Mouse (Mus musculus): ENCODE data around the gene Gm21083. TPM values are rescaled to one million over a fixed set of nuclear protein-coding genes. Genes with fewer than 3 reads are reported as not detected.
"Not testable (repeated sequence)": the region's sequence is repeated elsewhere in the genome, so short reads cannot be mapped to it uniquely, and the experiment has no call there.

The Gm21083 gene
- polyA plus RNA-seq, 1 experiment from 2014 or later, result not detected

GRCm38 (mm10) chr5:15598831-15599230, 21.7 kb downstream of the Gm21083 start:
- peaks cover 12% of the 10 kb centered on the region for H3K9me3 ChIP-seq
- ATAC-seq (ENCODE audit: insufficient number of reproducible peaks, insufficient read depth, low FRiP score, low TSS enrichment), result peak; percentile 81; the same call in 1 of the 2 replicates
- not testable (repeated sequence) for H3K4me3 ChIP-seq; H3K4me1 ChIP-seq; H3K27me3 ChIP-seq; H3K36me3 ChIP-seq; H3K4me2 ChIP-seq (replicated peaks); H3K27ac ChIP-seq; H3K9ac ChIP-seq

- not testable (repeated sequence) for H3K9ac ChIP-seq
Observed at GRCm38 (mm10) chr5:15600342-15600741, 23.2 kb downstream of the Gm21083 start.

GRCm38 (mm10) chr5:15601481-15601880, 24.3 kb downstream of the Gm21083 start:
- not testable (repeated sequence) for H3K27ac ChIP-seq; H3K36me3 ChIP-seq; H3K9ac ChIP-seq; H3K4me2 ChIP-seq (replicated peaks); H3K4me3 ChIP-seq; H3K4me1 ChIP-seq; H3K27me3 ChIP-seq
- 62% methylated on average over 5 of the region's 5 CpGs for WGBS
- peak; percentile 71; the same call in 1 of the 2 replicates for ATAC-seq (ENCODE audit: insufficient number of reproducible peaks, insufficient read depth, low FRiP score, low TSS enrichment)
- H3K9me3 ChIP-seq, result peaks cover 13% of the 10 kb centered on the region

More at GRCm38 (mm10) chr5:15600342-15600741, 23.2 kb downstream of the Gm21083 start:
- not testable (repeated sequence) for H3K27ac ChIP-seq; H3K4me1 ChIP-seq; H3K4me2 ChIP-seq (replicated peaks); H3K36me3 ChIP-seq; ATAC-seq (ENCODE audit: insufficient number of reproducible peaks, insufficient read depth, low FRiP score, low TSS enrichment); H3K27me3 ChIP-seq; H3K4me3 ChIP-seq
- H3K9me3 ChIP-seq, result peaks cover 12% of the 10 kb centered on the region
- WGBS, result 39% methylated on average over 4 of the region's 4 CpGs

- H3K4me2 ChIP-seq (replicated peaks); H3K27me3 ChIP-seq: not testable (repeated sequence)
- ATAC-seq (ENCODE audit: insufficient number of reproducible peaks, insufficient read depth, low FRiP score, low TSS enrichment), result peak; percentile 73; the same call in 1 of the 2 replicates
Observed at GRCm38 (mm10) chr5:15601960-15602359, 24.8 kb downstream of the Gm21083 start.

GRCm38 (mm10) chr5:15602424-15602947, 25.4 kb downstream of the Gm21083 start:
- not testable (repeated sequence) for H3K36me3 ChIP-seq; H3K4me3 ChIP-seq; H3K4me1 ChIP-seq; ATAC-seq (ENCODE audit: insufficient number of reproducible peaks, insufficient read depth, low FRiP score, low TSS enrichment); H3K27ac ChIP-seq; H3K9ac ChIP-seq; H3K4me2 ChIP-seq (replicated peaks); H3K27me3 ChIP-seq
- peaks cover 18% of the 10 kb centered on the region for H3K9me3 ChIP-seq
- WGBS, result 61% methylated on average over 3 of the region's 3 CpGs

More at GRCm38 (mm10) chr5:15601960-15602359, 24.8 kb downstream of the Gm21083 start:
- H3K9ac ChIP-seq, H3K4me1 ChIP-seq, H3K4me3 ChIP-seq, H3K27ac ChIP-seq, H3K36me3 ChIP-seq: not testable (repeated sequence)
- 77% methylated on average over 3 of the region's 3 CpGs for WGBS
- H3K9me3 ChIP-seq, result peaks cover 18% of the 10 kb centered on the region

- not testable (repeated sequence) for ATAC-seq (ENCODE audit: insufficient number of reproducible peaks, insufficient read depth, low FRiP score, low TSS enrichment); H3K36me3 ChIP-seq; H3K9ac ChIP-seq; H3K27me3 ChIP-seq; H3K4me3 ChIP-seq; H3K27ac ChIP-seq; H3K4me2 ChIP-seq (replicated peaks); H3K4me1 ChIP-seq
- 51% methylated on average over 2 of the region's 2 CpGs for whole genome bisulfite sequencing
- peaks cover 18% of the 10 kb centered on the region for H3K9me3 ChIP-seq
Observed at GRCm38 (mm10) chr5:15603008-15603407, 25.9 kb downstream of the Gm21083 start.

- not testable (repeated sequence) for H3K4me2 ChIP-seq (replicated peaks)
Observed at GRCm38 (mm10) chr5:15603585-15603984, 26.5 kb downstream of the Gm21083 start.

GRCm38 (mm10) chr5:15606677-15607076, 29.5 kb downstream of the Gm21083 start:
- not testable (repeated sequence) for H3K27me3 ChIP-seq; H3K27ac ChIP-seq; H3K4me3 ChIP-seq; H3K36me3 ChIP-seq; H3K4me1 ChIP-seq; H3K9ac ChIP-seq; H3K4me2 ChIP-seq (replicated peaks)
- ATAC-seq (ENCODE audit: insufficient number of reproducible peaks, insufficient read depth, low FRiP score, low TSS enrichment), result peak; percentile 75
- H3K9me3 ChIP-seq, result peaks cover 14% of the 10 kb centered on the region
- 64% methylated on average over 6 of the region's 6 CpGs for WGBS

More at GRCm38 (mm10) chr5:15603585-15603984, 26.5 kb downstream of the Gm21083 start:
- not testable (repeated sequence) for H3K9ac ChIP-seq; ATAC-seq (ENCODE audit: insufficient number of reproducible peaks, insufficient read depth, low FRiP score, low TSS enrichment); H3K4me3 ChIP-seq; H3K36me3 ChIP-seq; H3K4me1 ChIP-seq; H3K27me3 ChIP-seq; H3K27ac ChIP-seq
- H3K9me3 ChIP-seq, result peaks cover 18% of the 10 kb centered on the region
- WGBS, result 71% methylated on average over 8 of the region's 8 CpGs

- H3K9me3 ChIP-seq; H3K4me1 ChIP-seq; ATAC-seq (ENCODE audit: insufficient number of reproducible peaks, insufficient read depth, low FRiP score, low TSS enrichment); H3K4me2 ChIP-seq (replicated peaks); H3K27me3 ChIP-seq; H3K4me3 ChIP-seq; H3K27ac ChIP-seq; H3K9ac ChIP-seq; H3K36me3 ChIP-seq: not testable (repeated sequence)
- 8% methylated on average over 1 of the region's 1 CpGs for WGBS
Observed at GRCm38 (mm10) chr5:15610695-15611094, 33.6 kb downstream of the Gm21083 start.

- not testable (repeated sequence) for H3K27ac ChIP-seq; H3K9ac ChIP-seq; ATAC-seq (ENCODE audit: insufficient number of reproducible peaks, insufficient read depth, low FRiP score, low TSS enrichment); H3K9me3 ChIP-seq; H3K27me3 ChIP-seq; H3K4me2 ChIP-seq (replicated peaks); H3K36me3 ChIP-seq; H3K4me3 ChIP-seq; H3K4me1 ChIP-seq
- WGBS, result 77% methylated on average over 3 of the region's 3 CpGs
Observed at GRCm38 (mm10) chr5:15616195-15616594, 39.1 kb downstream of the Gm21083 start.

- not testable (repeated sequence) for H3K4me3 ChIP-seq; H3K27me3 ChIP-seq; ATAC-seq (ENCODE audit: insufficient number of reproducible peaks, insufficient read depth, low FRiP score, low TSS enrichment); H3K4me2 ChIP-seq (replicated peaks); H3K36me3 ChIP-seq; H3K9ac ChIP-seq; H3K4me1 ChIP-seq; H3K27ac ChIP-seq; H3K9me3 ChIP-seq
- 54% methylated on average over 1 of the region's 1 CpGs for WGBS
Observed at GRCm38 (mm10) chr5:15618764-15619163, 41.6 kb downstream of the Gm21083 start, which contains the start of gene Speer4d. Gene Speer4d, plus strand, starts transcription at chr5:15619064.

GRCm38 (mm10) chr5:15628136-15628535, 51.0 kb downstream of the Gm21083 start:
- H3K9me3 ChIP-seq; ATAC-seq (ENCODE audit: insufficient number of reproducible peaks, insufficient read depth, low FRiP score, low TSS enrichment); H3K4me1 ChIP-seq; H3K9ac ChIP-seq; H3K4me2 ChIP-seq (replicated peaks); H3K27ac ChIP-seq; H3K4me3 ChIP-seq; H3K27me3 ChIP-seq; H3K36me3 ChIP-seq: not testable (repeated sequence)
- WGBS, result 17% methylated on average over 1 of the region's 1 CpGs
